ENCODE assay signal across 10 mouse cellular contexts in genomic region chr8:123763355-123763754, GRCm38 (mm10). TPM values are rescaled to one million over a fixed set of nuclear protein-coding genes. Genes with fewer than 3 reads are reported as not detected.
DNase-seq lines count a peak whose midpoint lies in the region; ATAC-seq and TF ChIP-seq lines count a peak whose summit lies in the region.
"Had no signal": no experiment of that assay in that cellular context is flagged by ENCODE, and none has a peak within 500 bp of the region (broad histone marks: within the 10 kb centered on the region; RNA-seq: fewer than 3 reads in every experiment).

No protein-coding gene starts in this region.

- peak overlapping the region; percentile 69; the same call in 1 of the 2 replicates for H3K27ac ChIP-seq in heart, embryonic 10.5 days
- no peak overlapping the region for H3K27ac ChIP-seq in heart, adult 2 months
- no peak overlapping the region for H3K27ac ChIP-seq in forebrain, embryonic 16.5 days (ENCODE audit: low read length)

- no peak for TF ChIP-seq EP300 in heart, adult 2 months (IDR thresholded peaks at IDR 0.05; ENCODE audit: insufficient read depth, low read depth, low read length)

- H3K36me3 ChIP-seq in heart, embryonic 10.5 days: no peaks in the 10 kb centered on the region
- H3K36me3 ChIP-seq in heart, adult 2 months (ENCODE audit: control insufficient read depth, insufficient read depth, low read length): no peaks in the 10 kb centered on the region
- no peaks in the 10 kb centered on the region for H3K36me3 ChIP-seq in forebrain, embryonic 16.5 days (ENCODE audit: control insufficient read depth, insufficient read depth)
- H3K36me3 ChIP-seq: limb, embryonic 15.5 days had no signal

- no peak overlapping the region for H3K4me3 ChIP-seq in heart, embryonic 10.5 days
- no peak overlapping the region for H3K4me3 ChIP-seq in heart, adult 2 months
- no peak overlapping the region for H3K4me3 ChIP-seq in forebrain, embryonic 16.5 days (replicated peaks; ENCODE audit: low read length)
- H3K4me3 ChIP-seq: limb, embryonic 15.5 days had no signal

- no peak for DNase-seq in heart, embryonic 10.5 days (ENCODE audit: low spot score)
- DNase-seq in heart, adult 2 months: no peak
- peak; percentile 77 for DNase-seq in urinary bladder, postnatal 14 days (ENCODE audit: low spot score)
- no peak for DNase-seq in urinary bladder, postnatal 10 days (ENCODE audit: low spot score)
- DNase-seq in kidney, postnatal 4 days: peak; percentile 74 to 80
- no peak for DNase-seq in spleen, adult 12 weeks (ENCODE audit: low spot score)
- no peak for DNase-seq in cerebellum, adult 11 months
- DNase-seq: midbrain, embryonic 14.5 days had no signal

- H3K4me2 ChIP-seq in forebrain, embryonic 16.5 days (ENCODE audit: low read length): no peak overlapping the region
- H3K4me2 ChIP-seq: limb, embryonic 15.5 days had no signal

- no peak for ATAC-seq in forebrain, embryonic 16.5 days

- H3K27me3 ChIP-seq in heart, embryonic 10.5 days (ENCODE audit: insufficient read depth, poor library complexity, severe bottlenecking): peaks cover 12% of the 10 kb centered on the region; the same call in 1 of the 2 replicates
- no peaks in the 10 kb centered on the region for H3K27me3 ChIP-seq in heart, adult 2 months (ENCODE audit: control insufficient read depth, insufficient read depth, low read length)
- H3K27me3 ChIP-seq in forebrain, embryonic 16.5 days (replicated peaks; ENCODE audit: control insufficient read depth, insufficient read depth, low read length): no peaks in the 10 kb centered on the region
- H3K27me3 ChIP-seq: limb, embryonic 15.5 days had no signal

- H3K4me1 ChIP-seq in heart, embryonic 10.5 days: peaks cover 43% of the 10 kb centered on the region
- H3K4me1 ChIP-seq in heart, adult 2 months (ENCODE audit: control insufficient read depth, insufficient read depth, low read length): peaks cover 3% of the 10 kb centered on the region
- H3K4me1 ChIP-seq in forebrain, embryonic 16.5 days (replicated peaks; ENCODE audit: control insufficient read depth, insufficient read depth, low read length): peaks cover 9% of the 10 kb centered on the region

- intact Hi-C loops in heart, adult 2 months (cut with DNase I): loop anchor here (10.0 kb wide), 1 partner anchor 59 kb away; no protein-coding TSS in a partner anchor

- no peak for TF ChIP-seq CTCF in heart, adult 2 months (IDR thresholded peaks at IDR 0.05)

- no peak overlapping the region for H3K9ac ChIP-seq in heart, adult 2 months (ENCODE audit: low read depth, low read length)
- no peak overlapping the region for H3K9ac ChIP-seq in forebrain, embryonic 16.5 days (replicated peaks; ENCODE audit: low read depth, low read length)
- H3K9ac ChIP-seq: limb, embryonic 15.5 days had no signal

- H3K9me3 ChIP-seq in heart, embryonic 10.5 days: no peaks in the 10 kb centered on the region
- H3K9me3 ChIP-seq in forebrain, embryonic 16.5 days (ENCODE audit: control insufficient read depth, low read length): no peaks in the 10 kb centered on the region
- H3K9me3 ChIP-seq: limb, embryonic 15.5 days had no signal

- H3K79me2 ChIP-seq in heart, adult 2 months (replicated peaks; ENCODE audit: control insufficient read depth, insufficient read depth, low read length): no peaks in the 10 kb centered on the region

- WGBS in heart, embryonic 10.5 days: 74% methylated on average over 7 of the region's 7 CpGs
- 29% methylated on average over 7 of the region's 7 CpGs for WGBS in heart, adult 2 months
- 60% methylated on average over 7 of the region's 7 CpGs for WGBS in forebrain, embryonic 16.5 days

- no peak for TF ChIP-seq POLR2A in heart, adult 2 months (IDR thresholded peaks at IDR 0.05; ENCODE audit: insufficient read depth, low read depth, low read length)

RNA-seq across cellular contexts. Expression of gene Rab4a, which starts 42.4 kb away (rescaled TPM):
- polyA plus RNA-seq in heart, embryonic 10.5 days (2016; fragmentation: Nextera tagmentation; extraction: Ambion mirVana): 65.9 and 68.9 TPM in 2 replicates
- 1 to 10 TPM; 7.7 to 8.4 TPM for total RNA-seq in heart, adult 2 months (2021)
- 10.6 and 12.7 TPM in 2 replicates for polyA plus RNA-seq in heart, adult 2 months (2012; rRNA removed)
- 82.6 and 83.8 TPM in 2 replicates for polyA plus RNA-seq in forebrain, embryonic 16.5 days (2015; fragmentation: Nextera tagmentation; extraction: Ambion mirVana)

Comparison
In these comparisons a context has a peak if more than half of its experiments do, and no peak if none do; other contexts are left out.
1. DNase-seq: peak in urinary bladder, postnatal 14 days (single experiment) and kidney, postnatal 4 days (2 of 2); none in heart, embryonic 10.5 days (single experiment), heart, adult 2 months (0 of 2), urinary bladder, postnatal 10 days (single experiment), spleen, adult 12 weeks (single experiment) and cerebellum, adult 11 months (single experiment).